Mouse (Mus musculus): Measurements from ENCODE around the gene Sclt1. TPM values are rescaled to one million over a fixed set of nuclear protein-coding genes. Genes with fewer than 3 reads are reported as not detected.

The Sclt1 gene
- polyA plus RNA-seq, 1 experiment from 2014 or later = 23.9 TPM

GRCm38 (mm10) chr3:41581436-41581835 lies 160.9 kb downstream of the Sclt1 start:
- no peak for ATAC-seq
- H3K4me1 ChIP-seq (replicated peaks) = peaks cover 32% of the 10 kb centered on the region

GRCm38 (mm10) chr3:41580401-41581323 lies 161.7 kb downstream of the Sclt1 start:
- Histone ChIP-seq H3K4me1 (replicated peaks) (peaks cover 32% of the 10 kb centered on the region), H3K4me3 (replicated peaks) (no peak overlapping the region), H3K9me3 (no peaks in the 10 kb centered on the region), H3K27me3 (no peaks in the 10 kb centered on the region), H3K27ac (peak overlapping the region; percentile 22; the same call in 1 of the 2 replicates), H3K9ac (replicated peaks) (peak overlapping the region; percentile 44; the same call in 1 of the 2 replicates), H3K4me2 (replicated peaks) (0 out of 2 replicates have a peak overlapping the region, but pooled peaks have one; percentile 9), H3K36me3 (no peaks in the 10 kb centered on the region)
- 28% methylated on average over 14 of the region's 14 CpGs for WGBS
- peak; percentile 54 for ATAC-seq

More at GRCm38 (mm10) chr3:41581436-41581835, 160.9 kb downstream of the Sclt1 start:
- Histone ChIP-seq H3K4me2 (replicated peaks) (0 out of 2 replicates have a peak overlapping the region, but pooled peaks have one; percentile 9), H3K9me3 (no peaks in the 10 kb centered on the region), H3K27ac (peak overlapping the region; percentile 22; the same call in 1 of the 2 replicates), H3K9ac (replicated peaks) (0 out of 2 replicates have a peak overlapping the region, but pooled peaks have one; percentile 44), H3K4me3 (replicated peaks) (no peak overlapping the region), H3K36me3 (no peaks in the 10 kb centered on the region), H3K27me3 (no peaks in the 10 kb centered on the region)
- WGBS = 52% methylated on average over 8 of the region's 8 CpGs

DNA sequence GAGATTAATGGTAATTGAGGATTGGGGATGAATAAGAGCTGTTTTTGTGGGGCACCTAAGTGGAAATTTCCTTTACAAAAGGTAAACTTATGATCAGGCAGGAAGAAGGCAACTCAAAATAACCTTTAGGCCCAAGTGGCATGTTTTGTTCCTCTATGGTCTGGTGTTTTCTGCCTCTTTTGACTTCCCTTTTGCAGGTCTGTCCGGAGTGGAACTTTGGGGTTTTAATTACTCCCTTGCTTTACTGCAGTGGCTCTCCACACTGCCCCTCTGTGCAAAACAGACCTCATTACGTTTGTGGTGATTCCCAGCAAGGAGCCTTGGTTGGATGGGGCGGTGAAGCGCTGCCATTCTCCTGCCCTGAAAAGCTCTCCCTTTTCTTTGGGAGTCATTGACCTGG lies 162.4 kb downstream of the Sclt1 start:
- 29% methylated on average over 4 of the region's 4 CpGs for WGBS
- H3K9me3 ChIP-seq = no peaks in the 10 kb centered on the region
- no peak overlapping the region for H3K4me2 ChIP-seq (replicated peaks)
- peaks cover 32% of the 10 kb centered on the region for H3K4me1 ChIP-seq (replicated peaks)
- no peaks in the 10 kb centered on the region for H3K36me3 ChIP-seq
- no peaks in the 10 kb centered on the region for H3K27me3 ChIP-seq
- no peak overlapping the region for H3K4me3 ChIP-seq (replicated peaks)
- H3K9ac ChIP-seq (replicated peaks) = no peak overlapping the region
- no peak overlapping the region for H3K27ac ChIP-seq
- no peak for ATAC-seq

GRCm38 (mm10) chr3:41577240-41577639 lies 165.1 kb downstream of the Sclt1 start:
- Histone ChIP-seq H3K4me1 (replicated peaks) (peaks cover 37% of the 10 kb centered on the region), H3K27me3 (no peaks in the 10 kb centered on the region), H3K9ac (replicated peaks) (no peak overlapping the region), H3K4me3 (replicated peaks) (no peak overlapping the region), H3K27ac (no peak overlapping the region), H3K36me3 (no peaks in the 10 kb centered on the region), H3K4me2 (replicated peaks) (no peak overlapping the region), H3K9me3 (no peaks in the 10 kb centered on the region)
- 63% methylated on average over 2 of the region's 2 CpGs for WGBS
- no peak for ATAC-seq

Other genes with a start within 250 kb of the Sclt1 start
- 10.5 and 13.2 TPM in 2 replicates for gene Jade1, start 186.8 kb downstream of the Sclt1 start, polyA plus RNA-seq (2015; fragmentation: Nextera tagmentation; extraction: Ambion mirVana)
- gene D3Ertd751e, start 97 bp upstream of the Sclt1 start, polyA plus RNA-seq (2015; fragmentation: Nextera tagmentation; extraction: Ambion mirVana) = 15.1 and 17.8 TPM in 2 replicates